Mouse (Mus musculus) cortical plate, adult 2 months (tissue): ENCODE measurements at regions not wholly inside any gene's neighbourhood (a gene's known extent, or its start where the extent isn't known, plus 50 kb on each side); places are given as distances from the start of the nearest gene placed in this dataset.

ENCODE experiments used
- H3K27ac ChIP-seq: fragments of 200-500 bp; 2 replicates; pipeline ENCODE4 v1.5.1; 2012; ENCODE audit warnings: low read length, control low read depth, inconsistent platforms; ENCODE audit not compliant: insufficient read depth
- H3K4me1 ChIP-seq: fragments of 200-500 bp; 2 replicates; pipeline ENCODE4 v1.6.1; 2011; ENCODE audit warnings: low read length; ENCODE audit not compliant: control insufficient read depth, insufficient read depth
- H3K4me3 ChIP-seq: fragments of 200-500 bp; 2 replicates; pipeline ENCODE4 v1.5.1; 2011; ENCODE audit warnings: mild to moderate bottlenecking, low read length, control low read depth; ENCODE audit not compliant: insufficient read depth
- CTCF ChIP-seq: fragments of 200-500 bp; IDR thresholded peaks from 2 replicates; pipeline ENCODE4 v1.5.1; 2011; ENCODE audit warnings: mild to moderate bottlenecking, control low read depth, low read length; ENCODE audit not compliant: insufficient read depth; ENCODE audit errors: extremely low read depth
- POLR2A ChIP-seq: fragments of 200-500 bp; IDR thresholded peaks from 2 replicates; pipeline ENCODE4 v1.6.1; 2011; ENCODE audit warnings: mild to moderate bottlenecking, low read length, control low read depth; ENCODE audit not compliant: insufficient read depth; ENCODE audit errors: extremely low read depth

- TF ChIP-seq CTCF, result no peak
- TF ChIP-seq POLR2A, result no peak
- Histone ChIP-seq H3K4me3 (no peak overlapping the region), H3K4me1 (no peaks in the 10 kb centered on the region), H3K27ac (no peak overlapping the region)
Measured at GRCm38 (mm10) chr17:75874535-75874934, 322.8 kb upstream of the Fam98a start.

GRCm38 (mm10) chr17:75870492-75870891, 318.7 kb upstream of the Fam98a start:
- no peak overlapping the region for H3K27ac ChIP-seq
- no peaks in the 10 kb centered on the region for H3K4me1 ChIP-seq
- TF ChIP-seq CTCF (no peak), POLR2A (no peak)
- H3K4me3 ChIP-seq, result no peak overlapping the region

GRCm38 (mm10) chr17:75857015-75857414, 305.3 kb upstream of the Fam98a start:
- no peaks in the 10 kb centered on the region for H3K4me1 ChIP-seq
- no peak overlapping the region for H3K27ac ChIP-seq
- H3K4me3 ChIP-seq, result no peak overlapping the region
- TF ChIP-seq POLR2A (no peak), CTCF (no peak)

- TF ChIP-seq POLR2A, result no peak
- no peak for TF ChIP-seq CTCF
- H3K4me3 ChIP-seq, result no peak overlapping the region
- H3K4me1 ChIP-seq, result no peaks in the 10 kb centered on the region
- no peak overlapping the region for H3K27ac ChIP-seq
Measured at GRCm38 (mm10) chr17:75815997-75816626, 264.4 kb upstream of the Fam98a start.

DNA sequence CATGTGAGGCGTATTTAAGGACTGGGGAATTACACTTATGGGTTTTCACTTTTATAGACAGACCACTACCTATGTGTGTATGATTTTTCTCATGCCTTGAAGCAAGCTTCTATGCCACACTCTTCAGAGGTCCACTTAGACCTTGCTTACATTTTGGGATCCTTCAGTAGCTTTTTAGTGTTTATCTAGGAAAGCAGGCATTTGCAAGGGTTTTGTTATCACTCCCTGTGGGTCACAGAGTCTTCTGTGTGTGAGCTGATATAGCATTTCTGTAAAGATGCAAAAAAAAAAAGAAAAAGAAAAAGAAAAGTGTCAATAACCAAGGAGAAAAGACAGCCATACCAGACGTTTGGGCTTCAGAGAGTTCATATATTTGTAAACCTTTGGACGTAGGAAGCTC, 260.4 kb upstream of the Fam98a start:
- no peak overlapping the region for H3K27ac ChIP-seq
- no peaks in the 10 kb centered on the region for H3K4me1 ChIP-seq
- no peak overlapping the region for H3K4me3 ChIP-seq
- TF ChIP-seq POLR2A, result no peak
- no peak for TF ChIP-seq CTCF

DNA sequence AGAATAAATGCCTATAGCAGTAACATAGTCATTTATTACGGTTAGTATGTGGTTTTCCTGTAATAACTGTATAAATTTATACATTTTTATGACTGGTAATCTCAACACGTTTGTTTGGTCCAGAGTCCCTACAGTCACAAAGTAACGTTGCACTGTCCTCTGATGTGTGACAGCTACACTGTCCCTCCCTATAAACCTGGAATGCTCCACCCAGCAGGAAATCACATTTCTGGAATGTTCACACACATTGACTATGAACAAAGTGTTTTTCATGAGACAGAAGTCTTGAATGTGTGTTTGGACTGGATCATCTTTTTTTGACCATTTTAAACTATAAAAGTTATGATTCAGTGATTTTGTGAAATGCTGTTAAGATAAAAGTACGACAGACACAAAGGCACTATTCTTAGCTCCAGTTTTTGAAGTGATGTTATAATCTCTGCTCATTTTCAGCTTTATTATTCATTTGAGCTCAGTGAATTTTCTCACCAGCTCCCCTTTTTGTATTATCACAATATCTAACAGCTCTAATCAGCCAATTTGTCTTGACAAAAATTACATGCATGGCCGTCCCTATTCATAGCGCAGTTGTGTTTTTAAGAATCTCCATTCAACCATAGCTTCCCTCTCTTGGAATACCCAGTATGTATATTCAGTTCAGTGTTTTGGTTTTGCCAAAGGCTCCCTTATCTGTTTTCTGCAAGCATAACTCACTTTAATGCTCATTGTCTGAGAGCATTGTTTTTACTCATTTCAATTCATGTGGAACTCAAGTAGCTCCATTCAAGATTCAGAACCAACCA, 257.0 kb upstream of the Fam98a start:
- no peaks in the 10 kb centered on the region for H3K4me1 ChIP-seq
- no peak overlapping the region for H3K4me3 ChIP-seq
- H3K27ac ChIP-seq, result no peak overlapping the region
- TF ChIP-seq POLR2A (no peak), CTCF (no peak)

DNA sequence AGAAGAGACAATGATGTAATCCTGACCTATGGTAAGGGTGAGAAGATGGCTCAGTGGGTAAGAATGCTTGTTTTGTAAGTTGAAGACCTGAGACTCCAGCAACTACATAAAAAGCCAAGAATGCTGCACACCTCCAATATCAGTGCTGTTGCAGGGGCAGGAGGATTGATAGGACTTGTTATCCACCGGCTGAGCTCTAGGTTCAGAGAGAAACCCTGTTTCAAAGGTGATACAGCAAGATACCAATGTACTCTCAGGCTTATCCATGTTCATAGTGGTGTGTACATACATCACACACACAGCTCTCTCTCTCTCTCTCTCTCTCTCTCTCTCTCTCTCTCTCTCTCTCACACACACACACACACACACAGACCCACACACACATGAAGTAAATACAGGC, 256.3 kb upstream of the Fam98a start:
- TF ChIP-seq CTCF, result no peak
- TF ChIP-seq POLR2A, result no peak
- H3K4me1 ChIP-seq, result no peaks in the 10 kb centered on the region
- no peak overlapping the region for H3K4me3 ChIP-seq
- H3K27ac ChIP-seq, result no peak overlapping the region

- Histone ChIP-seq H3K4me3 (no peak overlapping the region), H3K4me1 (no peaks in the 10 kb centered on the region), H3K27ac (no peak overlapping the region)
- TF ChIP-seq CTCF, result no peak
- TF ChIP-seq POLR2A, result no peak
Measured at GRCm38 (mm10) chr17:75804358-75804757, 252.6 kb upstream of the Fam98a start.

DNA sequence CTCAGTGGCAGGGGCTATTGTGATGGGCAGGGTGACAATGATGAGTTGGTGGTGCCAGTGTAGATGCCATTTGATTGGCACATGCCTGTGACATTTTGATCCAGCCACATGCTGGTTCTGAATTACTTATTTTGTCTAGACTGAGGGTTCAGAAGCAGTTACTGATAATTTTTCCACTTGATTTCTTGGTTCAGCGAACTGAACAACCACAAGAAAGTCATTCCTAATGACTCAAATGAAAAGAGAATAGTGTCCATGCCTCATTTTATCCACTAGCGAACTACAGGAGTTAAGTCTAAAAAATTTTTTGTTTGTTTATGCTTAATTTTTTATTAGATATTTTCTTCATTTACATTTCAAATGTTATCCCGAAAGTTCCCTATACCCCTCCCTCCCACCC, 244.6 kb upstream of the Fam98a start:
- Histone ChIP-seq H3K4me3 (no peak overlapping the region), H3K27ac (no peak overlapping the region), H3K4me1 (no peaks in the 10 kb centered on the region)
- TF ChIP-seq POLR2A, result no peak
- no peak for TF ChIP-seq CTCF

DNA sequence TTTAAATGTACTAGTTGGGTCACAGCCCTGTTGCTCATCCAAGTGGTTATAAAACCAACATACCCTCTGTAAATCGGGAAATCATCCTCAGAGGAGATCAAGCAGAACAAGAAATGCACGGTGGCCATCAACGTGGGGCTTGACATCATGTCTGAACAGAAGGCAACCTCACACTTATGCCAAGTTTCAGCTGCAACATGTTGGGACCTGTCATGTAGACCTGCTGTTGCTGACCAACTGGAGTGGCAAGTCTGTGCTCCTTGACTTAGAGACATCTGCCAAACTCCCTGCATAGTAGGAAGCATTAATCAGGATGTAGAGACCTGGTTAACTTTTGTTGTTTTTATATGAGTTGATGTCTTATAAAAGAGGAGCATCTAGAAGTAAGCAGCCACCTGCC, 244.0 kb upstream of the Fam98a start:
- no peaks in the 10 kb centered on the region for H3K4me1 ChIP-seq
- TF ChIP-seq CTCF, result no peak
- no peak for TF ChIP-seq POLR2A
- H3K27ac ChIP-seq, result no peak overlapping the region
- no peak overlapping the region for H3K4me3 ChIP-seq

GRCm38 (mm10) chr17:75779770-75780169, 228.0 kb upstream of the Fam98a start:
- Histone ChIP-seq H3K27ac (no peak overlapping the region), H3K4me1 (no peaks in the 10 kb centered on the region), H3K4me3 (no peak overlapping the region)
- TF ChIP-seq CTCF (no peak), POLR2A (no peak)
